Mouse (Mus musculus) liver, adult 2 months (tissue): ENCODE results near the gene Ing4.

ENCODE experiments used
- CTCF ChIP-seq: fragments of 200-500 bp; IDR thresholded peaks from 2 replicates; pipeline ENCODE4 v1.5.1; 2011; ENCODE audit warnings: low read depth, low read length, control low read depth
- POLR2A ChIP-seq: fragments of 200-500 bp; IDR thresholded peaks from 2 replicates; pipeline ENCODE4 v1.6.1; 2011; ENCODE audit warnings: low read length, control low read depth; ENCODE audit not compliant: insufficient read depth; ENCODE audit errors: extremely low read depth

DNA sequence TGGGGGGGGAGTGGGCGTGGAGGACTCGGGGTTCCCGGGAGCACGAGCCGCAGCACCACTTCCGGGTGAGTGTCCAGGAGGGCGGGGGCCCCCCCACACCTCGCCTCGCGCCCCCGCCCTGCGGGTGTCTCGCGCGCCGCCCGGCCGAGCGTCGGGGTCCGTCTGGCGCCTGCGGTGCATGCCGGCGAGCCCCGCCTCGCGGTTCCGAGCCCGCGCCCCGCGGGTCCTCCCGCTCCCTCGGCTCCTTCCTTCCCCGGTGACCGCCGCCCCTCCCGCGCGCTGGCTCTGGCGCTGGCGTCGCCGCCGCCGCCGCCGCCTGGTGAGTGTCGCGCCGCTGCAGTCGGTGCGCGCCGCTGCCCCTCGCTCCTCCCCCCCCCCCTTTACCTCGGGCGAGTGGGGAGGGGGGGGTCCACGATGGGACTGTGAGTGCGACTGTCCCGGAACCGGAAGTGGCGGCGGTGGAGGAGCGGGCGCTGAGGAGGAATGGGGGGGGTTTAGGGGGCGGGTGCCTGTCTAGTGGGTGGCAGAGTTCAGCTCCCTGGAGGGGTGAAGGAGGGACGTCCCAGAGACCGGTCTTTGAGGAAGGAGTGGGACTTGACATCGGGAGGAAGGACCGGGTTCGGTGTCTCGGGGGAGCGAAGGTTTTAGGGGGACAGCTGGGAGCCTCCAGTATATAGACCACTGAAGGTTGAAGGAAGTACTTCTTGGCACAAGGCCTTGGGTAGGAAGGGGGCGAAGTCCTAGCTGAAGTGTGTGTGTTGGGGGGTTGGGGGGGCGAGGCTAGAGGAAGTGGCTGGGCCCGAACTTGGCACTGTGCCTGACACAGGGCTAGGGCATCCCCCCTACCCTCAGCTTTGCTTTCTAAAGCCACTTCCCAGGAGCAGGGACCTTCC is 30.1 kb upstream of the Ing4 start:
- peak; percentile 33; the same call in 1 of the 2 replicates for TF ChIP-seq POLR2A
- no peak for TF ChIP-seq CTCF
